Mouse (Mus musculus): ENCODE data around the gene Gnmt. TPM values are rescaled to one million over a fixed set of nuclear protein-coding genes. Genes with fewer than 3 reads are reported as not detected.

The Gnmt gene
- polyA plus RNA-seq, 1 experiment from 2014 or later: 0.36 TPM

DNA sequence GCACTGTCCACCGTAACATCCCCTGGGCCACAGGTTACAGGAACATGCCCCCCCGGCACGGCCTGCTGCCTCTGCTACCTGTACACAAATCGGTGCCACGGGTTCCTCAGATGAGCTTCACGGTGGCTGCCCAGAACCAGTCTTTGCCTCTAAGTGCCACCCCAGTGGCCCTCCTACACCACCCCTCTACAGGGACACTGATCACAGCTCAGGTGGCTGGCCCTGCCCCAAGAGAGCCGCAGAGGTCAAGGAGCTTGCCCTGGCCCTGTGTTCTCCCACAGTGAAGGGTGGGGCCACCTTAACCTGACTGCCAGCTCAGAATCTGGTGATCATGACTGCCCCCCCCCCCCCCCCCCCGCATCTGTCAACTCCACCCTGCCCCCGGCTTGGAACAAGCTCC is 50.6 kb downstream of the Gnmt start, which contains the start of gene Mea1:
Gene Mea1 (plus strand): TSS at position 378 of the 400 bp plus-strand sequence.
- H3K27me3 ChIP-seq (ENCODE audit: control insufficient read depth, insufficient read depth, low read length): no peaks in the 10 kb centered on the region
- H3K9ac ChIP-seq (ENCODE audit: low read length): peak within 1 kb of the TSS; percentile 64
- 90% methylated on average over 8 of the region's 9 CpGs for WGBS
- ATAC-seq (replicated peaks; ENCODE audit: low FRiP score) (no peak), DNase-seq (ENCODE audit: low spot score) (no peak)
- no peak within 1 kb of the TSS for H3K27ac ChIP-seq (ENCODE audit: low read depth, low read length)
- H3K9me3 ChIP-seq (ENCODE audit: control insufficient read depth, low read length): no peaks in the 10 kb centered on the region
- H3K4me3 ChIP-seq (ENCODE audit: low read depth, low read length): peak within 1 kb of the TSS; percentile 84
- peaks cover 3% of the 10 kb centered on the region for H3K36me3 ChIP-seq (ENCODE audit: control insufficient read depth, insufficient read depth, low read length)
- H3K4me2 ChIP-seq (ENCODE audit: low read depth, low read length, severe bottlenecking): peak within 1 kb of the TSS; percentile 60
- peaks cover 13% of the 10 kb centered on the region for H3K4me1 ChIP-seq (replicated peaks; ENCODE audit: control insufficient read depth, insufficient read depth, low read length)

Other genes with a start within 250 kb of the Gnmt start
- 3.5 TPM in 2 replicates for gene Ttbk1, start 241.5 kb downstream of the Gnmt start, polyA plus RNA-seq (2014; fragmentation: Nextera tagmentation; extraction: Ambion mirVana)
- gene Dnph1, start 232.5 kb downstream of the Gnmt start, polyA plus RNA-seq (2014; fragmentation: Nextera tagmentation; extraction: Ambion mirVana): 87.6 and 89.0 TPM in 2 replicates
- 3.4 and 4.0 TPM in 2 replicates for gene Cul9, start 182.8 kb downstream of the Gnmt start, polyA plus RNA-seq (2014; fragmentation: Nextera tagmentation; extraction: Ambion mirVana)
- gene Srf, start 173.0 kb downstream of the Gnmt start, polyA plus RNA-seq (2014; fragmentation: Nextera tagmentation; extraction: Ambion mirVana): 5.0 and 5.2 TPM in 2 replicates
- 40.8 and 43.3 TPM in 2 replicates for gene Ptk7, start 99.7 kb downstream of the Gnmt start, polyA plus RNA-seq (2014; fragmentation: Nextera tagmentation; extraction: Ambion mirVana)
- gene Klc4, start 83.1 kb downstream of the Gnmt start, polyA plus RNA-seq (2014; fragmentation: Nextera tagmentation; extraction: Ambion mirVana): 34.9 and 35.8 TPM in 2 replicates
- gene Mrpl2, start 82.9 kb downstream of the Gnmt start, polyA plus RNA-seq (2014; fragmentation: Nextera tagmentation; extraction: Ambion mirVana): 111 and 117 TPM in 2 replicates
- gene Cul7, start 78.8 kb downstream of the Gnmt start, polyA plus RNA-seq (2014; fragmentation: Nextera tagmentation; extraction: Ambion mirVana): 34.4 and 34.9 TPM in 2 replicates
- gene Rrp36, start 54.8 kb downstream of the Gnmt start, polyA plus RNA-seq (2014; fragmentation: Nextera tagmentation; extraction: Ambion mirVana): 61.0 and 64.1 TPM in 2 replicates
- 167 and 187 TPM in 2 replicates for gene Mea1, start 50.4 kb downstream of the Gnmt start, polyA plus RNA-seq (2014; fragmentation: Nextera tagmentation; extraction: Ambion mirVana)
- 117 and 129 TPM in 2 replicates for gene Klhdc3, start 48.3 kb downstream of the Gnmt start, polyA plus RNA-seq (2014; fragmentation: Nextera tagmentation; extraction: Ambion mirVana)
- 140 TPM in 2 replicates for gene Ppp2r5d, start 24.1 kb downstream of the Gnmt start, polyA plus RNA-seq (2014; fragmentation: Nextera tagmentation; extraction: Ambion mirVana)
- 21.4 and 22.7 TPM in 2 replicates for gene Pex6, start 17.7 kb downstream of the Gnmt start, polyA plus RNA-seq (2014; fragmentation: Nextera tagmentation; extraction: Ambion mirVana)
- gene Cnpy3, start 23.0 kb upstream of the Gnmt start, polyA plus RNA-seq (2014; fragmentation: Nextera tagmentation; extraction: Ambion mirVana): 61.2 and 61.8 TPM in 2 replicates
- gene Ptcra, start 34.5 kb upstream of the Gnmt start, polyA plus RNA-seq (2014; fragmentation: Nextera tagmentation; extraction: Ambion mirVana): 0.35 and 0.44 TPM in 2 replicates
- gene 2310039H08Rik, start 43.5 kb upstream of the Gnmt start, polyA plus RNA-seq (2014; fragmentation: Nextera tagmentation; extraction: Ambion mirVana): 53.7 and 57.5 TPM in 2 replicates
- 178 and 189 TPM in 2 replicates for gene Rpl7l1, start 53.5 kb upstream of the Gnmt start, polyA plus RNA-seq (2014; fragmentation: Nextera tagmentation; extraction: Ambion mirVana)
- 6.8 and 7.2 TPM in 2 replicates for gene Bicral, start 129.3 kb upstream of the Gnmt start, polyA plus RNA-seq (2014; fragmentation: Nextera tagmentation; extraction: Ambion mirVana)
- gene Tbcc, start 161.5 kb upstream of the Gnmt start, polyA plus RNA-seq (2014; fragmentation: Nextera tagmentation; extraction: Ambion mirVana): 62.3 and 65.3 TPM in 2 replicates
- not detected in 2 replicates for gene Prph2, start 181.3 kb upstream of the Gnmt start, polyA plus RNA-seq (2014; fragmentation: Nextera tagmentation; extraction: Ambion mirVana)